Mouse (Mus musculus) granulocyte monocyte progenitor cell, adult 5-6 weeks (primary cell): ENCODE data around the gene Pgs1. TPM values are rescaled to one million over a fixed set of nuclear protein-coding genes. Genes with fewer than 3 reads are reported as not detected.

Experiments used
- ATAC-seq: replicated peaks from 2 replicates; pipeline ENCODE4 v1.8.0; 2016; ENCODE audit warnings: mild to moderate bottlenecking, moderate TSS enrichment, inconsistent platforms; ENCODE audit not compliant: poor library complexity, severe bottlenecking
- total RNA-seq, 2 experiments: library from RNA; stranded (forward) in 1 of 2; stranded (reverse) in 1 of 2; fragments of 200-712, 200-1000 nt in 1 of 2; fragments of >200 nt in 1 of 2; fragmentation: Nextera tagmentation in 1 of 2; gene quantifications; 2 replicates each; pipeline ENCODE4 v1.2.3; 2014 to 2017

Gene Pgs1
- total RNA-seq, 2 experiments from 2014 or later: 23.3 to 44.5 TPM

DNA sequence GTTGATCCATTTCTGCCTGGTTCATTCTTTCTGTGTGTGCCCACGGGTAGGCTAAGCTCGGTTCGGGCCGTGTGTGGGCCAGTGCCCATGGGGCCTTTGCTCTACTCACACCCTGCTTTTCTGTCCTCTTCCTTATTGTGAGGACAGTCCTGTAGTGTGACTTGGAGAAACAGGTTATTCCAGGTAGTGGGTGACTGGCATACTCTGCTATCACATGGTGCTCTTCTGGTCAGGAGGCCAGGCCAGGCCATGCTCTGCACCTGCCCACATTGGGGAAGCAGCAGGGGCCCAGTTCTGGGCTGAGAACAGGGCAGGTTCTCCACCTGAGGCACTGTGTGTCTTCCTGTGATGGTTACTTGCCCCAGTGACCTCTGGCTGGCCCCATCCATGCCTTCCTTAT, 12.3 kb downstream of the Pgs1 start:
- no peak for ATAC-seq

- no peak for ATAC-seq
Observed at GRCm38 (mm10) chr11:117999260-117999934, 13.3 kb downstream of the Pgs1 start.

GRCm38 (mm10) chr11:118000083-118000482, 14.0 kb downstream of the Pgs1 start:
- ATAC-seq: no peak

GRCm38 (mm10) chr11:118000565-118001215, 14.6 kb downstream of the Pgs1 start:
- ATAC-seq: no peak

- no peak for ATAC-seq
Observed at GRCm38 (mm10) chr11:118003176-118003575, 17.1 kb downstream of the Pgs1 start.

DNA sequence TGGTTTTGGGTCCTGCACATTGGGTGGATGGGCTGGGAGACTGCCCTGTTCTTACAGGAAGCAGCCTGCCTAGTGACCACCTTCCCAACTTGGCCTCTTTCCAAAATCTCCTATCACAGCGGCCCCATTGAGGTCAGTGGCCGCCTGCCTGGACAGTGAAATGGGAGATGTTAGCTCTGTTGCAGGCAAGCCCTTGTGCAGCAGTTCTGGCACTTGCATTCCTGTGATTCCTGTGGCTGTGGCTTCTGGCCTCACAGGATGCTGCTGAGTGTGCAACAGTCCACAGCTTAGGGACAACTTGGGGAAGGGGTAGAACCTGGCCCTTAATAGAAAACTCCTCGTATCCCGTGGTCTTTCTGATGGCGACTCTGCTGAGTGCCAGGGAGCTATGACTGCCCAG, 17.6 kb downstream of the Pgs1 start:
- no peak for ATAC-seq

DNA sequence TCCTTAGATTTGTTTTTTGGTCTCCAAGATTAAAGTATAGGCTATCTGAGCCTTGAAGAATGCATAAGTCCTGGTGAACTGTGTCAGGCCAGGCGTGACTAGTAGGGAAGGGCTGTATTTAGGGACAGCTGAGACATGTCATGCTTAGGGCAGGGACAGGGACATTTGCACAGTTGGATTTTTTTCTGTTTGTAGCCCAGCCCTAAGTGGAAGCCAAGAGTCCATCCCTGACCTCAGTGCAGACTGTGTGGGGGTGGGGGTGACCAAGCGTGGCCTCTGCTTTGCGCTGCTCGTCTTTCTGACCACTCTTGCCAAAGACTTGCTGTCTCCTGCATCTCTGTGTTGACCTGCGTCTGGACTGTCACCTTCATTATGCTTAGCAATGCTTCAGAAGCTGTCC, 18.1 kb downstream of the Pgs1 start:
- no peak for ATAC-seq

DNA sequence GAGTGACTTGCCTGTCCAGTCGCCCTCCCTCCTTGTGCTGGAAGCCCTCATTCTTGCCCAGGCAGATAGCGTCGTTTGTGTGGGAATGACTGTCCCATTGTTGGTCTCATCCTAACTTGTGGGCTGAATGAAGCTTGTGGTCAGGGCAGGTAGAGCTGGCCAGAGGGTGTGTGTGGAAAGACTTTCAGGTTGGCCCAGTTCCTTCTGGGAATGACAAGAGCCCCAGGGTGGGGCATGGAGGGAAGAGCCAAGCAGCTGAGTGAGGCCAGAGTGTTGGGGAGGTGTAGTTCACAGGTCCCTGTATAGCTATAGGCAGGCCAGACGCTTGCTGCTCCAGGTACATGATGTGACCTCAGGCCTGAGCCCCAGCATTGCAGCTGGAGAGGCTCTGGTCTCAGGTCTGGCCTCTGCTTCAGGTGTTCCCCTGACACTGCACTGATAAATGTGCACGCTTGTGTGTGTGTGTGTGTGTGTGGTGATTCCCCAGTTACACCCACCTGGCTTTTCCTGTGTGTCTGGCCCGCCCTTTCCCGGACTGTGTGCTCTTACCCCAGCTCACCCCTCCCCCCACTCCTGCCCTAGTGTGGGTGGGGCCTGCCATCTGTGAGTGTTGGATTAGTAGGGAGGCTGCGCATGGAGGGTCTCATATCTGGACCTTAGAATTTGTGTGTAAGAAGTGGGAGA, 21.5 kb downstream of the Pgs1 start:
- ATAC-seq: no peak

GRCm38 (mm10) chr11:118008144-118008805, 22.2 kb downstream of the Pgs1 start:
- ATAC-seq: no peak

- ATAC-seq: no peak
Observed at GRCm38 (mm10) chr11:118008843-118009242, 22.8 kb downstream of the Pgs1 start.

- no peak for ATAC-seq
Observed at GRCm38 (mm10) chr11:118009865-118010571, 23.9 kb downstream of the Pgs1 start.

DNA sequence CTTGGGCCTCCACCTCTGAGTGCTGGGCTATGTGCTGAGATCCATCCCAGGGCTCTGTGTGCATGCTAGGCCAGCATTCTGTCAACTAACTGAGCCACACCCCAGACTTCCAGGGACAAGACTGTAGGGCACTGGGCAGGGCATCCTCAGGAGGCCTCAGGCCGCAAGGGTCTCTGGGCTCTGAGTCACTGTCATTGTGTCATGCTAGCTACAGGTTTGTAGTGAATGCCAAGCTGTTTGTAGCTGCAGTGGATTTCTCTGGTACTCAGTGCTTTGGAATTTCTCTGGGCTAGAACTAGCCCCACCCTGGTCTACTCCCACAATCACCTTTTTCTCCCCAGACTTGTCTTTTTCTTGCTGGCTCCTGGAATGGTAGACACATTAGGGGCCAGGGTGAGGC, 26.5 kb downstream of the Pgs1 start:
- ATAC-seq: no peak

DNA sequence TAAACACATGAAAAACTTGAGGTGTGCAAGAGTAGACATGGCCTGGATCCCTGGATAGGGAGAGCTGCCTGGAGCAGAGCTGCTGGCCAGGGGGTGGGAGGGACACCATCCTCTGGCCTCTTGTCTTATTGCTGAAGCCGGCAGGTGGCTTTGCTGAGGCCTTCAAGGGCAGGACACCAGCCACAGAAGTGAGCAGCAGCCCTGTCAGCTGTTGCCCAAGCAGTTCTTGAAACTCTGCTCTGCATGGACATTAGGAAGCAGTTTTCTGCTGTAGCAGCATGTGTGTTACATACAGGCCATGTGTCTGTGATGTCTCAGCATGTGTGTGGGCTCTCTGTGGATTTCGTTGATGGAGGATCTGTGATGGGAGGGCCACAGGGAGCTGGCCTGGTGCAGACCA, 27.2 kb downstream of the Pgs1 start:
- no peak for ATAC-seq

- peak; percentile 33; the same call in 1 of the 2 replicates for ATAC-seq
Observed at GRCm38 (mm10) chr11:118014391-118014995, 28.4 kb downstream of the Pgs1 start.

- ATAC-seq: peak; percentile 62
Observed at GRCm38 (mm10) chr11:118015381-118016145, 29.5 kb downstream of the Pgs1 start.

DNA sequence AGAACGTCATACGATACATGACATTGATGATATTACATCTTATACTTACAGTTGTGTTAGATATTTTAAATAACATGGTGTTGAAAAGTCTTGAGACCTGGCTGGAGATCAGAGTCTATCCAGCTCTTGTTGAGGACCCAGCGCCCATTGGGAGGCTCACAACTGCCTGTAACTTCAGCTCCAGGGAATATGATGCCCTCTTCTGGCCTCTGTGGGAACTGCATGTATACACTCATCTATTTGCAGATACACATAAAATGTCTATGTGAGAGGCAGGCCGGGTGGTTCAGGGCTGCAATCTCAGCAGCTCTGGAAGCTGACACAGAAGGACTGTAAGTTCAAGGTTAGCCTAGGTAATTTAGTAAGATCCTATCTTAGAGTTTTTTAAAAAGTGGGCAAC, 32.2 kb downstream of the Pgs1 start:
- ATAC-seq: no peak

DNA sequence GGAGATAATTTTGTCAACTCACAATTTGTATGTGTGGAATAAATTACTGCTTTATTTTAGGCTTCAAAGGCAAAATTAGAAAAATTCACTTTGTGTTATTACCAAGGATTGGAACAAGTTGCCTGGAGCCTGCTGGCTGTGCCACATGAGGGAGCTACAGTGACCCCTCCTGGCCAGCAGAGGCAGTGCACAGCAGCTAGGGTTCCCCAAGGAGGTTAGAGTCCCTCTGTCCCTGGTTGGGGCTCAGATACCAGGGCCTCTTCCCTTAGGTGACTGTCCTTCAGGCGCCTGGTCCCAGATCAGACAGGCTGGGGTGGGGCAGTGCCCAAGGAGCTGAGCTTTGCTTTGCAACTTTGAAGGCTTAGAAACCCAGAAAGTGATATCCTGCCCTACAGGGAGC, 35.7 kb downstream of the Pgs1 start:
- peak; percentile 76 for ATAC-seq

DNA sequence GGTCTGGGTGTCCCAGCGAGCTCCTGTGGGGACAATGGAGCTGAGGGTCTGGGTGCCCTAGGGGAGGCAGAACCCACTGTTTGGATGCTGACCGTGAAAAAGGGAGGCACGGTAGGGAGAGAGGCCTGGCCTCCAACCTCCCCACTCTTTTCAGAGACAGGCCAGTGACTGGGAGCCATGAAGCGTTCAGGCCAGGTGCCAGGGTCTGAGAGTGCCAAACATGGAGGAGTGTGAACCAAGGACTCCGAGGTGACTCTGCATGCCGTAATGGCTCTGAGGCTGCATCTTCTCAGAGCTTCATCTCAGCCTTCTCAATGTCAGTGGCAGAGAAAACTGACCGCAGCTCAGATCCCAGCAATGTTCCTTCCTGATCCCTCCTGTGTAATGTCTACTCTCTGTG, 37.4 kb downstream of the Pgs1 start:
- no peak for ATAC-seq

DNA sequence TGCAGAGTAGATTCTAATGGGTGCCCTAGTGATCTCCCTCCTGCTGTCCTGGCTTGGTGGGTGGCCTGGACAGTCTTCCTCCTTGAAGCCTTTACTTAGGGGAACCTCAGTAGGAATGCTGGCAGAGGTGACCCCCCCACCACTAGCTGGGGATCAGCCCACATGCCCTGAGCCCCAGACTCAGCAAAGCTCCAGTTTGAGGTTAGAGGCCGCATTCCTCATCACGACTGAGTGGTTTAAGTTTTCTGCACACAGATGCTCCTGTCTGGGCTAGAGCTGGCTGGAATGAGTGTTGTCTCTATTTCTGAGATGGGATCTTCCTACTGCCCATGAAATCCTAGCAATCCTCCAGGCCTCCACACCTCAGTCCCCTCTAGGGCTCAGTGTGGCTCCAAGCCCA, 38.0 kb downstream of the Pgs1 start:
- ATAC-seq: no peak
